Mouse (Mus musculus): Measurements from ENCODE around the gene Cep131. TPM values are rescaled to one million over a fixed set of nuclear protein-coding genes. Genes with fewer than 3 reads are reported as not detected.
A peak's percentile ranks its signal among the peaks of the same experiment; 100 is the strongest.

Gene Cep131
- total and polyA plus RNA-seq, 3 experiments: 2.3 to 20.9 (median 10.2) TPM

- no peak overlapping the region for H3K27ac ChIP-seq (ENCODE audit: insufficient read depth, low read depth)
- DNase-seq (ENCODE audit: extremely low read depth): no peak
- dilution Hi-C loops (cut with MboI; ENCODE audit: extremely low pct_ligation_motif_present, extremely low pct_unique_long_range_greater_than_20kb, low sequenced_read_pairs) (no loop called here), in situ Hi-C loops (cut with MboI; ENCODE audit: low pct_ligation_motif_present, low pct_unique_long_range_greater_than_20kb, low sequenced_read_pairs) (no loop called here)
- H3K79me2 ChIP-seq (replicated peaks; ENCODE audit: control insufficient read depth, extremely low read depth, insufficient read depth, poor library complexity, severe bottlenecking): no peaks in the 10 kb centered on the region; the same call in 1 of the 2 replicates
- no peak overlapping the region for H3K9ac ChIP-seq (ENCODE audit: insufficient read depth, low read depth)
- no peak overlapping the region for H3K4me3 ChIP-seq (replicated peaks in 1 of 3; ENCODE audit: low read depth in 2 of 3, low read length in 2 of 3, poor library complexity in 1 of 3)
- TF ChIP-seq ZC3H11A (IDR thresholded peaks at IDR 0.05; ENCODE audit: low read depth, low read length) (no peak), IRF4 (IDR thresholded peaks at IDR 0.05; ENCODE audit: low read depth, low read length) (no peak), ZKSCAN1 (IDR thresholded peaks at IDR 0.05; ENCODE audit: borderline replicate concordance, low read depth, low read length) (no peak), JUND (conservative IDR thresholded peaks at IDR 0.05; ENCODE audit: low read depth, low read length) (no peak), ZMIZ1 (IDR thresholded peaks at IDR 0.05; ENCODE audit: low read depth, low read length) (no peak), ZNF384 (IDR thresholded peaks at IDR 0.05; ENCODE audit: low read depth, low read length) (no peak), JUN (IDR thresholded peaks at IDR 0.05; ENCODE audit: insufficient read depth, low read depth, low read length) (no peak), USF2 (conservative IDR thresholded peaks at IDR 0.05; ENCODE audit: low read depth, low read length) (no peak), CHD2 (IDR thresholded peaks at IDR 0.05; ENCODE audit: low read length) (no peak)
- peaks cover 5 to 20% of the 10 kb centered on the region in 2 experiments for H3K4me1 ChIP-seq (ENCODE audit: control insufficient read depth in 1 of 2, insufficient read depth in 2 of 2)
- H3K27me3 ChIP-seq (replicated peaks): no peaks in the 10 kb centered on the region
- no peak overlapping the region for H3K4me2 ChIP-seq (ENCODE audit: insufficient read depth, low read depth, poor library complexity, severe bottlenecking)
- no peaks in the 10 kb centered on the region for H3K9me3 ChIP-seq (replicated peaks; ENCODE audit: low read length)
- H3K36me3 ChIP-seq (replicated peaks in 1 of 2; ENCODE audit: control insufficient read depth in 1 of 2, insufficient read depth in 1 of 2, low read length in 1 of 2): peaks cover 51 to 73% of the 10 kb centered on the region in 2 experiments
Observed at GRCm38 (mm10) chr11:120103431-120103997, 16.9 kb upstream of the Cep131 start.

- Histone ChIP-seq H3K4me1 (ENCODE audit: control insufficient read depth in 1 of 2, insufficient read depth in 2 of 2) (peaks cover 8 to 35% of the 10 kb centered on the region in 2 experiments), H3K4me3 (replicated peaks in 1 of 3; ENCODE audit: low read depth in 2 of 3, low read length in 2 of 3, poor library complexity in 1 of 3) (no peak overlapping the region), H3K36me3 (replicated peaks in 1 of 2; ENCODE audit: control insufficient read depth in 1 of 2, insufficient read depth in 1 of 2, low read length in 1 of 2) (peaks cover 36 to 57% of the 10 kb centered on the region in 2 experiments), H3K4me2 (ENCODE audit: insufficient read depth, low read depth, poor library complexity, severe bottlenecking) (no peak overlapping the region), H3K27ac (ENCODE audit: insufficient read depth, low read depth) (no peak overlapping the region), H3K27me3 (replicated peaks) (no peaks in the 10 kb centered on the region), H3K9me3 (replicated peaks; ENCODE audit: low read length) (no peaks in the 10 kb centered on the region), H3K79me2 (replicated peaks; ENCODE audit: control insufficient read depth, extremely low read depth, insufficient read depth, poor library complexity, severe bottlenecking) (no peaks in the 10 kb centered on the region; the same call in 1 of the 2 replicates), H3K9ac (ENCODE audit: insufficient read depth, low read depth) (no peak overlapping the region)
- dilution Hi-C loops (cut with MboI; ENCODE audit: extremely low pct_ligation_motif_present, extremely low pct_unique_long_range_greater_than_20kb, low sequenced_read_pairs): no loop called here
- in situ Hi-C loops (cut with MboI; ENCODE audit: low pct_ligation_motif_present, low pct_unique_long_range_greater_than_20kb, low sequenced_read_pairs): no loop called here
- peak; percentile 85 for TF ChIP-seq RAD21 (IDR thresholded peaks at IDR 0.05; ENCODE audit: low read depth, low read length)
- 0 out of 2 replicates have a peak, but pooled peaks have one; percentile 11 for TF ChIP-seq JUND (conservative IDR thresholded peaks at IDR 0.05; ENCODE audit: low read depth, low read length)
- TF ChIP-seq E2F4 (IDR thresholded peaks at IDR 0.05; ENCODE audit: insufficient replicate concordance, low read depth, low read length): no peak
- TF ChIP-seq USF1 (IDR thresholded peaks at IDR 0.05; ENCODE audit: low read depth, low read length): no peak
- peak; percentile 51; the same call in 1 of the 2 replicates for TF ChIP-seq POLR2AphosphoS2 (IDR thresholded peaks at IDR 0.05; ENCODE audit: low read depth, low read length)
- peak; percentile 88 for TF ChIP-seq SMC3 (IDR thresholded peaks at IDR 0.05; ENCODE audit: low read depth, low read length)
- peak; percentile 22; the same call in 1 of the 2 replicates for TF ChIP-seq ZC3H11A (IDR thresholded peaks at IDR 0.05; ENCODE audit: low read depth, low read length)
- no peak for TF ChIP-seq ZMIZ1 (IDR thresholded peaks at IDR 0.05; ENCODE audit: low read depth, low read length)
- peak; percentile 49; the same call in 1 of the 2 replicates for TF ChIP-seq MYC (IDR thresholded peaks at IDR 0.05; ENCODE audit: low read depth, low read length)
- 0 out of 2 replicates have a peak, but pooled peaks have one; percentile 18 for TF ChIP-seq NELFE (IDR thresholded peaks at IDR 0.05; ENCODE audit: low read depth, low read length)
- peak; percentile 24 for TF ChIP-seq HCFC1 (IDR thresholded peaks at IDR 0.05; ENCODE audit: low read depth, low read length)
- TF ChIP-seq CTCF (conservative IDR thresholded peaks at IDR 0.05 in 1 of 2, IDR thresholded peaks at IDR 0.05 in 1 of 2; ENCODE audit: low read depth in 2 of 2, low read length in 2 of 2): peak; percentile 87 to 95
- TF ChIP-seq SIN3A (IDR thresholded peaks at IDR 0.05; ENCODE audit: low read length): 0 out of 2 replicates have a peak, but pooled peaks have one; percentile 23
- TF ChIP-seq POLR2A (IDR thresholded peaks at IDR 0.05; ENCODE audit: low read depth, low read length): peak; percentile 28; the same call in 1 of the 2 replicates
- TF ChIP-seq IRF4 (IDR thresholded peaks at IDR 0.05; ENCODE audit: low read depth, low read length): peak; percentile 49; the same call in 1 of the 2 replicates
- DNase-seq (ENCODE audit: extremely low read depth): peak; percentile 87
Observed at GRCm38 (mm10) chr11:120101036-120101435, 14.4 kb upstream of the Cep131 start.

Data from CH12.LX (cell line).